Mouse (Mus musculus): Measurements from ENCODE around the gene Gstt4.

DNA sequence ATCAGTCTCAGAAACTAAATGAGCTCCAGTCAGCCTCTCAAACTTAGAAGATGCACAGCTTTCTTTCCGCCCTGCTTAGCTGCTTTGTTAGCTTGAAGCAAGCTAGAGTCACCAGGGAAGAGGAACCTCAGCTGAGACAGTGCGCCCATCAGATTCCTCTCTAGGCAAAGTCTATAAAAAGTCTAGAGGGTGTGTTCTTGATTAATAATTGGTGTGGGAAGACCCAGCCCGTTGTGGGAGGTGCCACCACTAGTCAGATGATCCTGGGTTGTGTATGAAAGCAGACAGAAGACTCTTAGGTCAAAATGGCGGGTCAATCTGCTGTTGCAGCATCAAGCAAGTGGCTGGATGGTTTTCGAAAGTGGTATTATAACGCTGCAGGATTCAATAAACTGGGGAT, 55.5 kb downstream of the Gstt4 start:
- no peak for TF ChIP-seq POLR2A (IDR thresholded peaks at IDR 0.05; ENCODE audit: borderline replicate concordance, low read depth, low read length)
- TF ChIP-seq CTCF (IDR thresholded peaks at IDR 0.05; ENCODE audit: low read depth, low read length): no peak
